Mouse (Mus musculus) forebrain, embryonic 14.5 days (tissue): ENCODE measurements around the gene Aff4. TPM values are rescaled to one million over a fixed set of nuclear protein-coding genes. Genes with fewer than 3 reads are reported as not detected.

ENCODE experiments used
- ATAC-seq: fragments of 200-750 bp; cut with Nextera tagmentation; 2 replicates; pipeline ENCODE4 v1.8.0; 2017; ENCODE audit warnings: mild to moderate bottlenecking, moderate library complexity
- DNase-seq: peaks from one replicate; pipeline ENCODE4 v3.0.0-alpha.2; 2015; ENCODE audit warnings: low spot score
- H3K27ac ChIP-seq: fragments of 300-500 bp; sonication (generic); 2 replicates; pipeline ENCODE4 v1.5.1; 2014; ENCODE audit warnings: low read depth, mild to moderate bottlenecking, control low read depth, low read length, moderate library complexity
- H3K27me3 ChIP-seq: fragments of 300-500 bp; sonication (generic); replicated peaks from 2 replicates; pipeline ENCODE4 v1.6.1; 2014; ENCODE audit warnings: low read length, control low read depth, mixed read lengths; ENCODE audit not compliant: control insufficient read depth, insufficient read depth
- H3K36me3 ChIP-seq: fragments of 300-500 bp; sonication (generic); 2 replicates; pipeline ENCODE4 v1.6.1; 2014; ENCODE audit warnings: low read length, control low read depth; ENCODE audit not compliant: control insufficient read depth, insufficient read depth
- H3K4me1 ChIP-seq: fragments of 300-500 bp; sonication (generic); 2 replicates; pipeline ENCODE4 v1.6.1; 2014; ENCODE audit warnings: antibody characterized with exemption, low read length, control low read depth; ENCODE audit not compliant: control insufficient read depth, insufficient read depth
- H3K4me2 ChIP-seq: fragments of 300-500 bp; sonication (generic); 2 replicates; pipeline ENCODE4 v1.6.1; 2014; ENCODE audit warnings: mild to moderate bottlenecking, control low read depth, low read length
- H3K4me3 ChIP-seq: fragments of 300-500 bp; sonication (generic); 2 replicates; pipeline ENCODE4 v1.5.1; 2014; ENCODE audit warnings: low read depth, low read length, control low read depth
- H3K9ac ChIP-seq: fragments of 300-500 bp; sonication (generic); 2 replicates; pipeline ENCODE4 v1.6.1; 2014; ENCODE audit warnings: mild to moderate bottlenecking, low read length, control low read depth, moderate library complexity
- H3K9me3 ChIP-seq: fragments of 300-500 bp; sonication (generic); replicated peaks from 2 replicates; pipeline ENCODE4 v1.6.1; 2016; ENCODE audit warnings: low read length, control low read depth, mixed read lengths; ENCODE audit not compliant: control insufficient read depth
- WGBS: fragments of 180-500 bp; shearing (Covaris S2); extraction: QIAGEN DNeasy Blood & Tissue Kit; methylation state at CpG from one replicate; pipeline ENCODE4 v1.1.7; 2014; 5-methylcytosine and 5-hydroxymethylcytosine counted together
- polyA plus RNA-seq: library from polyadenylated mRNA; unstranded; fragments of >200 nt; fragmentation: Nextera tagmentation; extraction: Ambion mirVana; gene quantifications from 2 replicates; pipeline ENCODE4 v1.2.1, GENCODE M21; 2014

Aff4 gene
- polyA plus RNA-seq, 1 experiment from 2014 or later, result 69.4 TPM

DNA sequence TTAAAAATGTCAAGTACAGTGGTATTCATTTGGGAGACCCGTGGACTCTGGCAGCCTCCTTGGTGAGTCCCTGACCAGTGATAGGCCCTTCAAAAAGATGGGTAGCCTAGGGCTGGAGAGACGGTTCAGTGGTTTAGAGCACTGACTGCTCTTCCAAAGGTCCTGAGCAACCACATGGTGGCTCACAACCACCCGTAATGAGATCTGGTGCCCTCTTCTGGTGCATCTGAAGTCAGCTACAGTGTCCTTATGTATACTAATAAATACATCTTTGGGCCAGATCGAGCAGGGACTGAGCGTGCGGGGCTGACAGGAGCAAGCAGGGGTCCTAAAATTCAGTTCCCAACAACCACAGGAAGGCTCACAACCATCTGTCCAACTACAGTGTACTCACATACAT, 93.2 kb downstream of the Aff4 start:
- Histone ChIP-seq H3K9me3 (no peaks in the 10 kb centered on the region), H3K4me1 (no peaks in the 10 kb centered on the region), H3K27ac (no peak overlapping the region), H3K4me2 (no peak overlapping the region), H3K36me3 (no peaks in the 10 kb centered on the region), H3K4me3 (no peak overlapping the region), H3K9ac (no peak overlapping the region), H3K27me3 (no peaks in the 10 kb centered on the region)
- WGBS, result 48% methylated on average over 6 of the region's 6 CpGs
- ATAC-seq (no peak), DNase-seq (no peak)

DNA sequence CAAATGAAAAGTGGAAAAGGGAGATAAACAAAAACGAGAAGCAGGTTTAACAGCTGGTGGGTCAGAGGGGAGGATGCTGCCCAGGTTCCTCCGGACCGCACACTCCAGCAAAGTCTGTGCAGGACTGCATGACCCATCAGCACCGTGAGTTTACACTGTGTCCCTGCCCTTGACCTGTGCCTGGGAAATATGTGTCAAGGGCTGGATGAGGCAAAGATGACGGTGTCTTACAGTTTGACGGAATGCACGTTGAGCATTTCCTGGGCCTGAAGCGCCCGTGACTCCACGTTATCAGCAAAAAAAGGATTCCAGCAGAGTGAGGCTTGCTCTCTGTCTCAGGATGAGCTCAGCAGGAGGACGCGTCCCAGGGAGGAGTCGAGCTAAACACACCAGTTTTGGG, 94.9 kb downstream of the Aff4 start:
- no peak for ATAC-seq
- WGBS, result 61% methylated on average over 13 of the region's 13 CpGs
- no peak overlapping the region for H3K9ac ChIP-seq

DNA sequence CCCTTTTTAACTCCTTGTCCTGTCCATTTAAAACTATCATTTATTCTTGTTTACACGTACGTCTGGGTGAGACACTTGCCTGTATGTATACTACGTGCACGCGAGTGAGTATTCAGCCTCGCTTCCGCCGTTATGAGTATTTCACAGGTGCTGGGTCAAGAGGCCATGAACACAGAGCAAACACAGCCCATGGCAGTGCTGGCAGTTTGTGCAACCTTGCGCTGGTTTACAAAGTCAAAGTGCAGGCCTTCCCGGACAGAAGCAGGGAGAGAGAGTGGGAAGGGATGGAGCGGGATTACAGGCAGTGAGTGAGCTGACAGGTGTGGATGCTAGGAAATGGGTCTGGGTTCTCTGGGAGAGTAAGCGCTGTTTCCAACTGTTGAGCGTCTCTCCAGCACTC, 95.5 kb downstream of the Aff4 start:
- no peak overlapping the region for H3K4me3 ChIP-seq
- no peak for ATAC-seq

More for the DNA sequence above, 94.9 kb downstream of the Aff4 start:
- Histone ChIP-seq H3K27me3 (no peaks in the 10 kb centered on the region), H3K4me3 (no peak overlapping the region), H3K36me3 (no peaks in the 10 kb centered on the region), H3K9me3 (no peaks in the 10 kb centered on the region), H3K4me2 (no peak overlapping the region), H3K4me1 (no peaks in the 10 kb centered on the region), H3K27ac (no peak overlapping the region)
- DNase-seq, result no peak

DNA sequence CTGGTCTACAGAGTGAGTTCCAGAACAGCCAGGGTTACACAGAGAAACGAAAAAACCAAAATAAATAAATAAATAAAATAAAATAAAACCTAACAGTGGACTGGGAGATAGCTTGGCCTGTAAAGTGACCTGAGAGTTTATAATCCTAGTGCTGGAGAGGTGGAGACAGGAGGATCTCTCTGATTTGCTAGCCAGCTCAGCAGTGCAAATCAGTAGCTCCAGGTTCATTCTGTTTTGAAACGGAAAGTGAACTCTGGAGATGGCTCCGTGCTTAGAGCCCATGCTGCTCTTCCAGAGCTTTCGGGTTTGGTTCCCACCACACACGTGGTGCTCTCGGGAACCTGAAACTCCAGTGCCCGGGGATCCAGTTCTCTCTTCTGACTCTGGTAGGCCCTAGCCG, 97.4 kb downstream of the Aff4 start:
- ATAC-seq (no peak), DNase-seq (no peak)
- H3K4me2 ChIP-seq, result no peak overlapping the region
- no peak overlapping the region for H3K9ac ChIP-seq
- H3K27ac ChIP-seq, result no peak overlapping the region
- H3K4me3 ChIP-seq, result no peak overlapping the region
- no peaks in the 10 kb centered on the region for H3K27me3 ChIP-seq
- no peaks in the 10 kb centered on the region for H3K9me3 ChIP-seq
- 85% methylated on average over 8 of the region's 8 CpGs for WGBS
- H3K4me1 ChIP-seq, result no peaks in the 10 kb centered on the region
- no peaks in the 10 kb centered on the region for H3K36me3 ChIP-seq

More for the DNA sequence above, 95.5 kb downstream of the Aff4 start:
- no peak for DNase-seq
- H3K36me3 ChIP-seq, result no peaks in the 10 kb centered on the region
- no peaks in the 10 kb centered on the region for H3K4me1 ChIP-seq
- H3K9me3 ChIP-seq, result no peaks in the 10 kb centered on the region
- no peak overlapping the region for H3K4me2 ChIP-seq
- H3K27ac ChIP-seq, result no peak overlapping the region
- H3K27me3 ChIP-seq, result no peaks in the 10 kb centered on the region
- WGBS, result 91% methylated on average over 13 of the region's 13 CpGs
- H3K9ac ChIP-seq, result no peak overlapping the region

DNA sequence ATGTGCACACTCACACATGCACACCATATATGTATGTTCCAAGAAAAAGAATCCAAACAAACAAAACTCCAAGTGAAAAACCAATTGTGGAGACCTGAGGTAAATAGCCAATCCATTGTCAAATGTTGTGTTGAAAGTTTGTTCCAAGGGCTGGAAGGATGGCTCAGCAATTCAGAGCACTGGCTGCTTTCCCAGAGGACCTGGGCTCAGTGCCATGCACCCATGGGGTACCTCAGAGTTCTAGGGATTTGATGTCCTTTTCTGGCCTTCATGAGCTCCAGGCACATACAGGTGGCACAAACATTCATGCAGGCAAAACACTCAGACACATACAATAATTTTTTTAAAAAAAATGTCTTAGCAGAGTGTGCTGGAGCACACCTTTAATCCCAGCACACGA, 97.9 kb downstream of the Aff4 start:
- no peak overlapping the region for H3K27ac ChIP-seq
- no peaks in the 10 kb centered on the region for H3K27me3 ChIP-seq
- H3K4me3 ChIP-seq, result no peak overlapping the region
- H3K9ac ChIP-seq, result no peak overlapping the region
- no peak overlapping the region for H3K4me2 ChIP-seq
- DNase-seq (no peak), ATAC-seq (no peak)
- 83% methylated on average over 1 of the region's 1 CpGs for WGBS
- H3K4me1 ChIP-seq, result no peaks in the 10 kb centered on the region
- H3K36me3 ChIP-seq, result no peaks in the 10 kb centered on the region
- H3K9me3 ChIP-seq, result no peaks in the 10 kb centered on the region

DNA sequence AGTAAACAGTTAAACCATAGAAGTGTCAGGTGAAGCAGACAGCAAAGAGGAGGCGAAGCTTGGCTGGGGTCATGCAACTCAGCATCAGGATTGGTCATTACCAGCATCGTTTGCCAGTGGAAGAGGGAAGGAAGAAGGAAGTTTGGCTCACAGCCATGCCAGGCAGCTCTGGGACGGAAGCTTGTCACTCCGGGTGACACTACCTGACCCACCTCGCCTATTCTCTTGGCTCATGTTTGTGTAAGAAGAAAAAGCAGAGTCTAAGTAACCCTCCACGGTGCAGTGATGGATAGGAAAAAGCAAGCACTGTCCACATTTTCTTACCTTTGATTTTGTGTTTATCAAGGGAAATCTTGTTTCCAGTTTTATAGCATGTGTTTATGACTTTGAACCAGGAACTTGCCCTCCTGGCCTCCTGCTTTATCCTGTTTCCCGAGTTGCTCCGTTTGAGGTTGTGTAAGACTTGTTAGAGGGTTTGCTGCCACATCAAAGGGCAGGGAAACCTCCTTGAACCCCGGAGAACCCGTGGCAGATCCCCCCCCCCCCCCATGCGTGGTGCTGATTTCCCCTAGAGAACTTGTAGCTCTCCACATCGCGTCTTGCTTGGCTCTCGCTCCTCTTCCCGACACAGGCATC, 99.6 kb downstream of the Aff4 start:
- Histone ChIP-seq H3K27ac (no peak overlapping the region), H3K36me3 (no peaks in the 10 kb centered on the region), H3K4me3 (no peak overlapping the region), H3K27me3 (no peaks in the 10 kb centered on the region), H3K9me3 (no peaks in the 10 kb centered on the region), H3K4me2 (no peak overlapping the region), H3K9ac (no peak overlapping the region), H3K4me1 (no peaks in the 10 kb centered on the region)
- DNase-seq, result no peak
- no peak for ATAC-seq
- WGBS, result 67% methylated on average over 15 of the region's 15 CpGs

DNA sequence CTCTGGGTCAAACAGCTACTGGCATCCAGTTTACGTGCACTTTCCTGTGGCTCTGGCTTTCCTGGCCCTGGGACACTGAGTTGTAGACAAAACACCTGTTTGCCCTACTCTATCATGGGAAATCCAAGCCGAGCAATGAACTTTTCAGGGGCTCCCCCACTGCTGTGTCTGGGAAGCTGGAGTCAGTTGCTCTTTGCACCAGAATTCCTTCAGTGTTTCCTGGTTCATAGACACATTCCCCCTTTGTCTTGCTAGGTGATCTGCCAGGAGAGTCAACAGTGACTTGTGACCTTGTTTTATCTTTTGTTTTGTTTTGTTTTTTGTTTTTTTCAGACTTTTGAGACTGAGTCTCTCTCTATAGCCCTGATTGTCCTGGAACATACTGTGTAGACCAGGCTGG, 100.7 kb downstream of the Aff4 start:
- no peak overlapping the region for H3K4me3 ChIP-seq
- peaks cover 2% of the 10 kb centered on the region; the same call in 1 of the 2 replicates for H3K27me3 ChIP-seq
- DNase-seq (no peak), ATAC-seq (no peak)
- no peak overlapping the region for H3K27ac ChIP-seq
- no peak overlapping the region for H3K9ac ChIP-seq
- H3K4me1 ChIP-seq, result no peaks in the 10 kb centered on the region
- H3K4me2 ChIP-seq, result no peak overlapping the region
- no peaks in the 10 kb centered on the region for H3K36me3 ChIP-seq
- 88% methylated on average over 2 of the region's 2 CpGs for WGBS
- no peaks in the 10 kb centered on the region for H3K9me3 ChIP-seq

DNA sequence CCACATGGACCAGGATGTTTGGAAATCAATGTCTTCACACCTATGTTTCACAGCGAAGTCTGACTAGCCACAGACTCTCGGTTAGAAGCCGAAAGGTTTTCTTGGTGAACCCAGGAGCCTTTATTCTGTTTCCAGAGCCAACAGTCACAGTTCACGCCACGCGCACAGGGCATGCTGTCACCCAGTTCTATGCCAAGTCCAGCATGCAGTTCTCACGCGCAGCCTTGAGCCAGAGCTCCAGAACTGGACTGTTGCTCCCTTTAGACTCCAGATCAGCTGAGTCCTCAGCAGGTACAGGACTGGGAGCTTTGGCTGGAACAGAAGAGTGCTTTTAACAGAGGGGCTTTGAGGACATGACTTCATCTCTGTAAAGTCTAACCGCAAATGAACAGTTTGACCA, 101.8 kb downstream of the Aff4 start:
- H3K27ac ChIP-seq, result no peak overlapping the region
- H3K36me3 ChIP-seq, result no peaks in the 10 kb centered on the region
- no peak overlapping the region for H3K9ac ChIP-seq
- DNase-seq (no peak), ATAC-seq (no peak)
- 94% methylated on average over 9 of the region's 9 CpGs for WGBS
- H3K4me2 ChIP-seq, result no peak overlapping the region
- no peaks in the 10 kb centered on the region for H3K9me3 ChIP-seq
- H3K4me3 ChIP-seq, result no peak overlapping the region
- H3K4me1 ChIP-seq, result no peaks in the 10 kb centered on the region
- peaks cover 10% of the 10 kb centered on the region for H3K27me3 ChIP-seq

DNA sequence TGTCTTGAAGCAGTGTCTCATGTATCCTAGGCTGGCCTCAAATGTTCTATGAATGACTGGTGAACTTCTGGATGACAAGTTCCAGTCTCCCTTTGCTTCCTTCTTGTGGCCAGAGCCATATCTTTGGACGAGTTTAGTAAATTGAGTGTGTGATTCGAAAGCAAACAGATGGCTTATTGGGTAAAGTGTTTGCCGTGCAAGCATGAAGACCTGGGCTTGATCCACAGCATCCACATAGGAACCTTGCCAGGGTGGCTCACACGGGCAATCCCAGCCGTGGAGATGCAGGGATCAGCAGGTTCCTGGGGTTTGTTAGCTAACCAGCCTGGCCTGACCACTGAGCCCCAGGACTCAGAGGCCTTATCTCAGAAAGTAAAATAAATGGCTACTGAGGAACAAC, 102.4 kb downstream of the Aff4 start:
- Histone ChIP-seq H3K4me3 (no peak overlapping the region), H3K36me3 (no peaks in the 10 kb centered on the region), H3K4me1 (no peaks in the 10 kb centered on the region), H3K4me2 (no peak overlapping the region), H3K9ac (no peak overlapping the region), H3K27me3 (peaks cover 17% of the 10 kb centered on the region), H3K9me3 (no peaks in the 10 kb centered on the region), H3K27ac (no peak overlapping the region)
- WGBS, result 86% methylated on average over 5 of the region's 5 CpGs
- ATAC-seq (no peak), DNase-seq (no peak)
